Mouse (Mus musculus) hindbrain, embryonic 10.5 days (tissue): ENCODE measurements around the gene Col15a1. TPM values are rescaled to one million over a fixed set of nuclear protein-coding genes. Genes with fewer than 3 reads are reported as not detected.

Experiments used
- DNase-seq: peaks from one replicate; pipeline ENCODE4 v3.0.0-alpha.2; 2017; ENCODE audit warnings: low spot score
- H3K27ac ChIP-seq: fragments of 300-500 bp; sonication (generic); 2 replicates; pipeline ENCODE4 v1.5.1; 2016; ENCODE audit warnings: mild to moderate bottlenecking, moderate library complexity
- H3K27me3 ChIP-seq: fragments of 300-500 bp; sonication (generic); 2 replicates; pipeline ENCODE4 v1.6.1; 2016; ENCODE audit warnings: mild to moderate bottlenecking; ENCODE audit not compliant: poor library complexity, insufficient read depth, severe bottlenecking
- H3K36me3 ChIP-seq: fragments of 300-500 bp; sonication (generic); 2 replicates; pipeline ENCODE4 v1.6.1; 2016; ENCODE audit warnings: mild to moderate bottlenecking, moderate library complexity
- H3K4me1 ChIP-seq: fragments of 300-500 bp; sonication (generic); replicated peaks from 2 replicates; pipeline ENCODE4 v1.6.1; 2016; ENCODE audit warnings: mild to moderate bottlenecking
- H3K4me3 ChIP-seq: fragments of 300-500 bp; sonication (generic); 2 replicates; pipeline ENCODE4 v1.5.1; 2016; ENCODE audit warnings: mild to moderate bottlenecking, moderate library complexity
- H3K9me3 ChIP-seq: fragments of 300-500 bp; sonication (generic); 2 replicates; pipeline ENCODE4 v1.6.1; 2016; ENCODE audit warnings: mild to moderate bottlenecking, moderate library complexity
- WGBS: fragments of 180-500 bp; shearing (Covaris S2); methylation state at CpG from one replicate; pipeline ENCODE4 v1.1.7; 2016; 5-methylcytosine and 5-hydroxymethylcytosine counted together
- polyA plus RNA-seq: library from polyadenylated mRNA; unstranded; fragments of >200 nt; fragmentation: Nextera tagmentation; extraction: Ambion mirVana; gene quantifications from 2 replicates; pipeline ENCODE4 v1.2.1, GENCODE M21; 2016

Gene Col15a1
- polyA plus RNA-seq, 1 experiment from 2014 or later = 4.7 TPM

- H3K4me1 ChIP-seq = peaks cover 4% of the 10 kb centered on the region; the same call in 1 of the 2 replicates
- 81% methylated on average over 2 of the region's 2 CpGs for WGBS
These were observed 92.7 kb downstream of the Col15a1 start for GRCm38 (mm10) chr4:47300701-47301100.

GRCm38 (mm10) chr4:47302610-47303009, 94.6 kb downstream of the Col15a1 start:
- Histone ChIP-seq H3K4me3 (no peak overlapping the region), H3K36me3 (no peaks in the 10 kb centered on the region), H3K27me3 (no peaks in the 10 kb centered on the region), H3K4me1 (peaks cover 4% of the 10 kb centered on the region; the same call in 1 of the 2 replicates), H3K9me3 (peaks cover 10% of the 10 kb centered on the region; the same call in 1 of the 2 replicates), H3K27ac (no peak overlapping the region)
- no peak for DNase-seq
- WGBS = 92% methylated on average over 7 of the region's 7 CpGs

More at GRCm38 (mm10) chr4:47300701-47301100, 92.7 kb downstream of the Col15a1 start:
- H3K27me3 ChIP-seq = no peaks in the 10 kb centered on the region
- peaks cover 10% of the 10 kb centered on the region; the same call in 1 of the 2 replicates for H3K9me3 ChIP-seq
- DNase-seq = no peak
- no peak overlapping the region for H3K4me3 ChIP-seq
- no peak overlapping the region for H3K27ac ChIP-seq
- H3K36me3 ChIP-seq = no peaks in the 10 kb centered on the region

- 79% methylated on average over 5 of the region's 5 CpGs for WGBS
- H3K27me3 ChIP-seq = no peaks in the 10 kb centered on the region
- peaks cover 10% of the 10 kb centered on the region; the same call in 1 of the 2 replicates for H3K9me3 ChIP-seq
These were observed 95.5 kb downstream of the Col15a1 start for GRCm38 (mm10) chr4:47303340-47303998.

GRCm38 (mm10) chr4:47309886-47310625, 102.1 kb downstream of the Col15a1 start:
- Histone ChIP-seq H3K4me1 (0 out of 2 replicates have a peak, but pooled peaks cover 3% of the 10 kb centered on the region), H3K27ac (no peak overlapping the region), H3K9me3 (no peaks in the 10 kb centered on the region), H3K27me3 (no peaks in the 10 kb centered on the region), H3K36me3 (no peaks in the 10 kb centered on the region), H3K4me3 (no peak overlapping the region)
- no peak for DNase-seq
- WGBS = 91% methylated on average over 12 of the region's 12 CpGs

More at GRCm38 (mm10) chr4:47303340-47303998, 95.5 kb downstream of the Col15a1 start:
- no peaks in the 10 kb centered on the region for H3K36me3 ChIP-seq
- no peak overlapping the region; the same call in 1 of the 2 replicates for H3K27ac ChIP-seq
- H3K4me3 ChIP-seq = no peak overlapping the region
- H3K4me1 ChIP-seq = peaks cover 4% of the 10 kb centered on the region; the same call in 1 of the 2 replicates
- DNase-seq = no peak

GRCm38 (mm10) chr4:47310812-47311211, 102.9 kb downstream of the Col15a1 start:
- H3K27ac ChIP-seq = no peak overlapping the region
- no peaks in the 10 kb centered on the region for H3K36me3 ChIP-seq
- H3K9me3 ChIP-seq = no peaks in the 10 kb centered on the region
- no peak overlapping the region for H3K4me3 ChIP-seq
- H3K27me3 ChIP-seq = no peaks in the 10 kb centered on the region
- no peak for DNase-seq
- 77% methylated on average over 6 of the region's 6 CpGs for WGBS
- H3K4me1 ChIP-seq = 0 out of 2 replicates have a peak, but pooled peaks cover 3% of the 10 kb centered on the region

- no peaks in the 10 kb centered on the region for H3K36me3 ChIP-seq
- no peaks in the 10 kb centered on the region for H3K9me3 ChIP-seq
- H3K4me3 ChIP-seq = no peak overlapping the region
- H3K27me3 ChIP-seq = no peaks in the 10 kb centered on the region
- H3K4me1 ChIP-seq = 0 out of 2 replicates have a peak, but pooled peaks cover 3% of the 10 kb centered on the region
- no peak for DNase-seq
- no peak overlapping the region for H3K27ac ChIP-seq
- WGBS = 95% methylated on average over 6 of the region's 6 CpGs
These were observed 103.5 kb downstream of the Col15a1 start for GRCm38 (mm10) chr4:47311467-47311866.

- H3K27ac ChIP-seq = no peak overlapping the region
- DNase-seq = no peak
- no peaks in the 10 kb centered on the region for H3K36me3 ChIP-seq
- H3K4me1 ChIP-seq = 0 out of 2 replicates have a peak, but pooled peaks cover 3% of the 10 kb centered on the region
- 80% methylated on average over 7 of the region's 7 CpGs for WGBS
- H3K9me3 ChIP-seq = no peaks in the 10 kb centered on the region
- no peak overlapping the region for H3K4me3 ChIP-seq
- H3K27me3 ChIP-seq = no peaks in the 10 kb centered on the region
These were observed 104.0 kb downstream of the Col15a1 start for GRCm38 (mm10) chr4:47311929-47312328.

- no peak for DNase-seq
- Histone ChIP-seq H3K4me3 (no peak overlapping the region), H3K4me1 (0 out of 2 replicates have a peak, but pooled peaks cover 3% of the 10 kb centered on the region), H3K27me3 (no peaks in the 10 kb centered on the region), H3K27ac (no peak overlapping the region), H3K9me3 (no peaks in the 10 kb centered on the region), H3K36me3 (no peaks in the 10 kb centered on the region)
- 87% methylated on average over 14 of the region's 14 CpGs for WGBS
These were observed 104.7 kb downstream of the Col15a1 start for GRCm38 (mm10) chr4:47312676-47313075.

GRCm38 (mm10) chr4:47313710-47314410, 105.9 kb downstream of the Col15a1 start:
- Histone ChIP-seq H3K36me3 (no peaks in the 10 kb centered on the region), H3K27ac (no peak overlapping the region), H3K4me3 (no peak overlapping the region), H3K9me3 (no peaks in the 10 kb centered on the region), H3K27me3 (no peaks in the 10 kb centered on the region), H3K4me1 (0 out of 2 replicates have a peak, but pooled peaks cover 3% of the 10 kb centered on the region)
- DNase-seq = no peak
- 88% methylated on average over 8 of the region's 8 CpGs for WGBS

GRCm38 (mm10) chr4:47315458-47315857, 107.5 kb downstream of the Col15a1 start:
- Histone ChIP-seq H3K27me3 (no peaks in the 10 kb centered on the region), H3K4me1 (0 out of 2 replicates have a peak, but pooled peaks cover 3% of the 10 kb centered on the region), H3K4me3 (no peak overlapping the region), H3K36me3 (no peaks in the 10 kb centered on the region), H3K9me3 (no peaks in the 10 kb centered on the region), H3K27ac (no peak overlapping the region)
- DNase-seq = no peak
- 72% methylated on average over 2 of the region's 2 CpGs for WGBS

- no peaks in the 10 kb centered on the region for H3K9me3 ChIP-seq
- WGBS = 84% methylated on average over 6 of the region's 6 CpGs
These were observed 108.5 kb downstream of the Col15a1 start for GRCm38 (mm10) chr4:47316432-47316831.

GRCm38 (mm10) chr4:47319561-47320321, 111.8 kb downstream of the Col15a1 start:
- Histone ChIP-seq H3K27me3 (no peaks in the 10 kb centered on the region), H3K9me3 (no peaks in the 10 kb centered on the region), H3K4me3 (no peak overlapping the region), H3K36me3 (no peaks in the 10 kb centered on the region), H3K27ac (no peak overlapping the region), H3K4me1 (no peaks in the 10 kb centered on the region)
- 88% methylated on average over 10 of the region's 10 CpGs for WGBS
- DNase-seq = no peak

More at GRCm38 (mm10) chr4:47316432-47316831, 108.5 kb downstream of the Col15a1 start:
- no peak for DNase-seq
- H3K27me3 ChIP-seq = no peaks in the 10 kb centered on the region
- H3K4me3 ChIP-seq = no peak overlapping the region
- H3K4me1 ChIP-seq = 0 out of 2 replicates have a peak, but pooled peaks cover 3% of the 10 kb centered on the region
- no peak overlapping the region for H3K27ac ChIP-seq
- no peaks in the 10 kb centered on the region for H3K36me3 ChIP-seq
